Mouse (Mus musculus) lung, embryonic 15.5 days (tissue): ENCODE measurements at regions not wholly inside any gene's neighbourhood (a gene's known extent, or its start where the extent isn't known, plus 50 kb on each side); places are given as distances from the start of the nearest gene placed in this dataset.

Source experiments
- ATAC-seq: fragments of 200-750 bp; cut with Nextera tagmentation; 2 replicates; pipeline ENCODE4 v1.8.0; 2017; ENCODE audit warnings: moderate number of reproducible peaks, borderline replicate concordance; ENCODE audit not compliant: low FRiP score, low TSS enrichment; ENCODE audit errors: extremely low read depth
- H3K27ac ChIP-seq: fragments of 300-500 bp; sonication (generic); 2 replicates; pipeline ENCODE4 v1.5.1; 2015; ENCODE audit warnings: moderate library complexity, mild to moderate bottlenecking, inconsistent platforms
- H3K27me3 ChIP-seq: fragments of 300-500 bp; sonication (generic); 2 replicates; pipeline ENCODE4 v1.6.1; 2015; ENCODE audit warnings: inconsistent platforms
- H3K36me3 ChIP-seq: fragments of 300-500 bp; sonication (generic); 2 replicates; pipeline ENCODE4 v1.6.1; 2015; ENCODE audit warnings: inconsistent platforms
- H3K4me1 ChIP-seq: fragments of 300-500 bp; sonication (generic); 2 replicates; pipeline ENCODE4 v1.6.1; 2015; ENCODE audit warnings: inconsistent platforms
- H3K4me2 ChIP-seq: fragments of 300-500 bp; sonication (generic); 2 replicates; pipeline ENCODE4 v1.6.1; 2015; ENCODE audit warnings: inconsistent platforms, mild to moderate bottlenecking, moderate library complexity
- H3K4me3 ChIP-seq: fragments of 300-500 bp; sonication (generic); 2 replicates; pipeline ENCODE4 v1.5.1; 2015; ENCODE audit warnings: mild to moderate bottlenecking, inconsistent platforms
- H3K9ac ChIP-seq: fragments of 300-500 bp; sonication (generic); 2 replicates; pipeline ENCODE4 v1.6.1; 2015; ENCODE audit warnings: inconsistent platforms
- H3K9me3 ChIP-seq: fragments of 300-500 bp; sonication (generic); 2 replicates; pipeline ENCODE4 v1.6.1; 2016; ENCODE audit warnings: inconsistent platforms
- WGBS: fragments of 180-500 bp; shearing (Covaris S2); methylation state at CpG from one replicate; pipeline ENCODE4 v1.1.7; 2015; 5-methylcytosine and 5-hydroxymethylcytosine counted together

- Histone ChIP-seq H3K9ac (no peak overlapping the region), H3K36me3 (no peaks in the 10 kb centered on the region), H3K27ac (no peak overlapping the region), H3K4me3 (no peak overlapping the region), H3K4me1 (no peaks in the 10 kb centered on the region), H3K9me3 (no peaks in the 10 kb centered on the region), H3K27me3 (no peaks in the 10 kb centered on the region), H3K4me2 (no peak overlapping the region)
- 81% methylated on average over 1 of the region's 1 CpGs for WGBS
- ATAC-seq, result no peak
Observed at GRCm38 (mm10) chr13:16744237-16744636, 732.6 kb downstream of the Inhba start.

- Histone ChIP-seq H3K4me3 (no peak overlapping the region), H3K36me3 (no peaks in the 10 kb centered on the region), H3K4me2 (no peak overlapping the region), H3K9me3 (no peaks in the 10 kb centered on the region), H3K4me1 (no peaks in the 10 kb centered on the region), H3K9ac (no peak overlapping the region), H3K27ac (no peak overlapping the region), H3K27me3 (no peaks in the 10 kb centered on the region)
- no peak for ATAC-seq
- 87% methylated on average over 1 of the region's 1 CpGs for WGBS
Observed at GRCm38 (mm10) chr13:16745644-16746043, 734.0 kb downstream of the Inhba start.

GRCm38 (mm10) chr13:16746451-16746850, 734.8 kb downstream of the Inhba start:
- ATAC-seq, result no peak
- Histone ChIP-seq H3K27ac (no peak overlapping the region), H3K36me3 (no peaks in the 10 kb centered on the region), H3K4me2 (no peak overlapping the region), H3K9me3 (no peaks in the 10 kb centered on the region), H3K27me3 (no peaks in the 10 kb centered on the region), H3K4me3 (no peak overlapping the region), H3K4me1 (no peaks in the 10 kb centered on the region), H3K9ac (no peak overlapping the region)
- WGBS, result 62% methylated on average over 1 of the region's 1 CpGs

- H3K4me3 ChIP-seq, result no peak overlapping the region
- no peaks in the 10 kb centered on the region for H3K9me3 ChIP-seq
- no peaks in the 10 kb centered on the region for H3K27me3 ChIP-seq
- H3K9ac ChIP-seq, result no peak overlapping the region
- H3K4me1 ChIP-seq, result no peaks in the 10 kb centered on the region
- 47% methylated on average over 3 of the region's 3 CpGs for WGBS
- no peak for ATAC-seq
- no peak overlapping the region for H3K27ac ChIP-seq
- no peaks in the 10 kb centered on the region for H3K36me3 ChIP-seq
- no peak overlapping the region for H3K4me2 ChIP-seq
Observed at GRCm38 (mm10) chr13:16756264-16756663, 744.6 kb downstream of the Inhba start.

GRCm38 (mm10) chr13:16760045-16760444, 748.4 kb downstream of the Inhba start:
- Histone ChIP-seq H3K9me3 (no peaks in the 10 kb centered on the region), H3K4me2 (no peak overlapping the region), H3K36me3 (no peaks in the 10 kb centered on the region), H3K4me1 (no peaks in the 10 kb centered on the region), H3K4me3 (no peak overlapping the region), H3K9ac (no peak overlapping the region), H3K27ac (no peak overlapping the region), H3K27me3 (no peaks in the 10 kb centered on the region)
- no peak for ATAC-seq

GRCm38 (mm10) chr13:16761415-16761814, 749.8 kb downstream of the Inhba start:
- H3K27me3 ChIP-seq, result no peaks in the 10 kb centered on the region
- no peak overlapping the region for H3K4me3 ChIP-seq
- H3K9ac ChIP-seq, result no peak overlapping the region
- H3K4me1 ChIP-seq, result no peaks in the 10 kb centered on the region
- no peaks in the 10 kb centered on the region for H3K36me3 ChIP-seq
- no peak overlapping the region for H3K27ac ChIP-seq
- no peaks in the 10 kb centered on the region for H3K9me3 ChIP-seq
- no peak overlapping the region for H3K4me2 ChIP-seq
- WGBS, result 61% methylated on average over 4 of the region's 4 CpGs
- no peak for ATAC-seq

GRCm38 (mm10) chr13:16762326-16762725, 750.7 kb downstream of the Inhba start:
- H3K27me3 ChIP-seq, result no peaks in the 10 kb centered on the region
- no peaks in the 10 kb centered on the region for H3K9me3 ChIP-seq
- H3K27ac ChIP-seq, result no peak overlapping the region
- no peak overlapping the region for H3K4me2 ChIP-seq
- no peak overlapping the region for H3K9ac ChIP-seq
- no peak for ATAC-seq
- no peaks in the 10 kb centered on the region for H3K36me3 ChIP-seq
- H3K4me3 ChIP-seq, result no peak overlapping the region
- WGBS, result 85% methylated on average over 8 of the region's 8 CpGs
- H3K4me1 ChIP-seq, result no peaks in the 10 kb centered on the region

GRCm38 (mm10) chr13:16762727-16763512, 751.3 kb downstream of the Inhba start:
- Histone ChIP-seq H3K9me3 (no peaks in the 10 kb centered on the region), H3K27ac (no peak overlapping the region), H3K4me3 (no peak overlapping the region), H3K4me2 (no peak overlapping the region), H3K9ac (no peak overlapping the region), H3K27me3 (no peaks in the 10 kb centered on the region), H3K4me1 (no peaks in the 10 kb centered on the region), H3K36me3 (no peaks in the 10 kb centered on the region)
- WGBS, result 80% methylated on average over 8 of the region's 8 CpGs
- no peak for ATAC-seq

- Histone ChIP-seq H3K9me3 (no peaks in the 10 kb centered on the region), H3K4me2 (no peak overlapping the region), H3K4me1 (no peaks in the 10 kb centered on the region), H3K36me3 (no peaks in the 10 kb centered on the region), H3K4me3 (no peak overlapping the region), H3K27ac (no peak overlapping the region), H3K27me3 (no peaks in the 10 kb centered on the region), H3K9ac (no peak overlapping the region)
- no peak for ATAC-seq
- 1% methylated on average over 2 of the region's 2 CpGs for WGBS
Observed at GRCm38 (mm10) chr13:16763746-16764145, 752.1 kb downstream of the Inhba start.

- no peaks in the 10 kb centered on the region for H3K36me3 ChIP-seq
- no peak overlapping the region for H3K4me3 ChIP-seq
- H3K27me3 ChIP-seq, result no peaks in the 10 kb centered on the region
- H3K4me2 ChIP-seq, result no peak overlapping the region
- no peaks in the 10 kb centered on the region for H3K4me1 ChIP-seq
- H3K9ac ChIP-seq, result no peak overlapping the region
- ATAC-seq, result no peak
- no peak overlapping the region for H3K27ac ChIP-seq
- no peaks in the 10 kb centered on the region for H3K9me3 ChIP-seq
- WGBS, result 66% methylated on average over 2 of the region's 2 CpGs
Observed at GRCm38 (mm10) chr13:16769409-16769808, 757.8 kb downstream of the Inhba start.

GRCm38 (mm10) chr13:16769848-16770422, 758.3 kb downstream of the Inhba start:
- Histone ChIP-seq H3K27me3 (no peaks in the 10 kb centered on the region), H3K4me1 (no peaks in the 10 kb centered on the region), H3K27ac (no peak overlapping the region), H3K36me3 (no peaks in the 10 kb centered on the region), H3K9me3 (no peaks in the 10 kb centered on the region), H3K9ac (no peak overlapping the region), H3K4me3 (no peak overlapping the region), H3K4me2 (no peak overlapping the region)
- WGBS, result 67% methylated on average over 6 of the region's 6 CpGs
- ATAC-seq, result no peak

- 85% methylated on average over 4 of the region's 4 CpGs for WGBS
Observed at GRCm38 (mm10) chr13:16771845-16772244, 760.2 kb downstream of the Inhba start.

More at GRCm38 (mm10) chr13:16771845-16772244, 760.2 kb downstream of the Inhba start:
- Histone ChIP-seq H3K36me3 (no peaks in the 10 kb centered on the region), H3K4me2 (no peak overlapping the region), H3K9ac (no peak overlapping the region), H3K9me3 (no peaks in the 10 kb centered on the region), H3K4me3 (no peak overlapping the region), H3K4me1 (no peaks in the 10 kb centered on the region), H3K27me3 (no peaks in the 10 kb centered on the region), H3K27ac (no peak overlapping the region)
- ATAC-seq, result no peak
